29 mouse cellular contexts compared by ENCODE assay signal in the genomic region with DNA sequence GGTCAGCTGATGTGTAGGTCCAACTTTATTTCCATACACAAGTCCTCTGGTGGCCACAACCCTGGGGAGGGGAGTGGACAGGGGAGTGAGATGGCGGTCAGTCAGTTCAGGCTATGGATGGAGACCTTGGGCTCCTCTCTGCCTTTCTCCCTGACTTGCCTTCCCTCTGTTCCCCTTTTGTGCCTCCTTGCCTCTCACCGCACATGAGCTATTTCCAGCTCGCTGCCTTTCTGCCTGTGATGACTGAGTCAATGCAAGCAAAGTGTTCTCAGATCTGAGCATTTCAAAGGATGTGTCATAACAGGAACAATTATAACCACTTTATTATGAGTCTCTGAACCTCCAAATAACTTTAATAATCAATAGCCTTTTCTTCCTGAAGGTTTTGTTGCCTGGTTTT. TPM values are rescaled to one million over a fixed set of nuclear protein-coding genes. Genes with fewer than 3 reads are reported as not detected.
DNase-seq lines count a peak whose midpoint lies in the region; ATAC-seq and TF ChIP-seq lines count a peak whose summit lies in the region.
"Had no signal": no experiment of that assay in that cellular context is flagged by ENCODE, and none has a peak within 500 bp of the region (broad histone marks: within the 10 kb centered on the region; RNA-seq: fewer than 3 reads in every experiment).

No protein-coding gene starts in this region.

- TF ChIP-seq CTCF in olfactory bulb, adult 2 months (IDR thresholded peaks at IDR 0.05; ENCODE audit: insufficient read depth, low read depth, low read length): no peak

- peak overlapping the region; percentile 46; the same call in 1 of the 2 replicates for H3K27ac ChIP-seq in olfactory bulb, adult 2 months (ENCODE audit: insufficient read depth, low read depth, low read length)
- H3K27ac ChIP-seq: embryonic facial prominence, embryonic 10.5 days; forebrain, embryonic 10.5 days; hindbrain, postnatal 0 days; limb, embryonic 12.5 days had no signal

- DNase-seq in frontal cortex, postnatal 10 days (ENCODE audit: low spot score in 2 of 2): no peak
- peak; percentile 57 for DNase-seq in left cerebral cortex, adult 11 months (ENCODE audit: low spot score)
- DNase-seq in left cerebral cortex, postnatal 4 days: no peak
- DNase-seq in brain, adult 2 months (ENCODE audit: low read depth, low spot score): peak; percentile 82
- no peak for DNase-seq in urinary bladder, postnatal 4 days (ENCODE audit: low spot score in 2 of 2)
- no peak for DNase-seq in kidney, postnatal 4 days
- DNase-seq: adrenal gland, postnatal 14 days; cerebellum, adult 9-11 months; gastrocnemius, postnatal 25 days; heart, adult 18-20 months; heart, postnatal 10 days; kidney, adult 9 months; kidney, postnatal 14 days; layer of hippocampus, adult 9-11 months; liver, postnatal 0 days; thymus, adult 2 months; thymus, postnatal 4 days had no signal

- H3K4me1 ChIP-seq in olfactory bulb, adult 2 months (ENCODE audit: control insufficient read depth, insufficient read depth, low read length): peaks cover 13% of the 10 kb centered on the region

- ATAC-seq in frontal cortex, adult (ENCODE audit: low TSS enrichment): peak; percentile 67; the same call in 1 of the 2 replicates
- ATAC-seq: hindbrain, postnatal 0 days; intestine, embryonic 16.5 days; liver, postnatal 0 days; lung, postnatal 0 days had no signal

- WGBS in olfactory bulb, adult 2 months: 65% methylated on average over 3 of the region's 3 CpGs

- TF ChIP-seq POLR2A in olfactory bulb, adult 2 months (IDR thresholded peaks at IDR 0.05; ENCODE audit: insufficient read depth, low read depth, low read length): no peak

- intact Hi-C loops in left cerebral cortex, postnatal 4 days (cut with DNase I): no loop called here

- 0 out of 2 replicates have a peak overlapping the region, but pooled peaks have one; percentile 22 for H3K4me3 ChIP-seq in olfactory bulb, adult 2 months (ENCODE audit: insufficient read depth, low read depth, low read length)
- H3K4me3 ChIP-seq: embryonic facial prominence, embryonic 10.5 days; forebrain, embryonic 10.5 days; heart, embryonic 12.5 days; limb, embryonic 12.5 days; midbrain, embryonic 10.5 days had no signal

RNA-seq across cellular contexts. Expression of a gene that starts 2.3 kb away (rescaled TPM):
- 10 to 100 TPM; 30.6 to 35.9 TPM for total RNA-seq in left cerebral cortex, postnatal 4 days (2021)
- 592 and 662 TPM in 2 replicates for polyA plus RNA-seq in olfactory bulb, adult 2 months (2012; ENCODE audit: insufficient read depth, insufficient read length, low replicate concordance, missing spikeins)
- total RNA-seq: common myeloid progenitor, adult 5-6 weeks had no signal
- polyA plus RNA-seq: liver, embryonic 11.5 days had no signal

RNA-seq across cellular contexts. Expression of a gene that starts 37.2 kb away (rescaled TPM):
- 10 to 100 TPM; 59.1 to 59.2 TPM for total RNA-seq in left cerebral cortex, postnatal 4 days (2021)
- not detected in 2 replicates for polyA plus RNA-seq in olfactory bulb, adult 2 months (2012; ENCODE audit: insufficient read depth, insufficient read length, low replicate concordance, missing spikeins)

Comparison
In these comparisons a context has a peak if more than half of its experiments do, and no peak if none do; other contexts are left out.
1. DNase-seq: peak in left cerebral cortex, adult 11 months (single experiment) and brain, adult 2 months (single experiment); none in frontal cortex, postnatal 10 days (0 of 2), left cerebral cortex, postnatal 4 days (single experiment), urinary bladder, postnatal 4 days (0 of 2) and kidney, postnatal 4 days (0 of 2).